Mouse (Mus musculus) embryonic facial prominence, embryonic 14.5 days (tissue): ENCODE results near the gene Klrc3. TPM values are rescaled to one million over a fixed set of nuclear protein-coding genes. Genes with fewer than 3 reads are reported as not detected.
A peak's percentile ranks its signal among the peaks of the same experiment; 100 is the strongest.
"Not testable (repeated sequence)": the region's sequence is repeated elsewhere in the genome, so short reads cannot be mapped to it uniquely, and the experiment has no call there.

ENCODE experiments used
- ATAC-seq: fragments of 200-750 bp; cut with Nextera tagmentation; 2 replicates; pipeline ENCODE4 v1.8.0; 2017; ENCODE audit warnings: low read depth, moderate number of reproducible peaks, moderate TSS enrichment
- DNase-seq: peaks from one replicate; pipeline ENCODE4 v3.0.0-alpha.2; 2015; ENCODE audit warnings: low spot score
- H3K27ac ChIP-seq: fragments of 300-500 bp; sonication (generic); replicated peaks from 2 replicates; pipeline ENCODE4 v1.5.1; 2014; ENCODE audit warnings: low read depth, mild to moderate bottlenecking, low read length, moderate library complexity
- H3K27me3 ChIP-seq: fragments of 300-500 bp; sonication (generic); replicated peaks from 2 replicates; pipeline ENCODE4 v1.6.1; 2014; ENCODE audit warnings: low read length; ENCODE audit not compliant: control insufficient read depth, insufficient read depth
- H3K36me3 ChIP-seq: fragments of 300-500 bp; sonication (generic); 2 replicates; pipeline ENCODE4 v1.6.1; 2014; ENCODE audit warnings: low read length, mixed read lengths; ENCODE audit not compliant: control insufficient read depth, insufficient read depth
- H3K4me1 ChIP-seq: fragments of 300-500 bp; sonication (generic); 2 replicates; pipeline ENCODE4 v1.6.1; 2014; ENCODE audit warnings: antibody characterized with exemption, low read length; ENCODE audit not compliant: control insufficient read depth, insufficient read depth
- H3K4me2 ChIP-seq: fragments of 300-500 bp; sonication (generic); 2 replicates; pipeline ENCODE4 v1.6.1; 2014; ENCODE audit warnings: low read depth, mild to moderate bottlenecking, low read length, moderate library complexity, mixed read lengths
- H3K4me3 ChIP-seq: fragments of 300-500 bp; sonication (generic); 2 replicates; pipeline ENCODE4 v1.5.1; 2014; ENCODE audit warnings: low read depth, mild to moderate bottlenecking, low read length
- H3K9ac ChIP-seq: fragments of 300-500 bp; sonication (generic); 2 replicates; pipeline ENCODE4 v1.6.1; 2014; ENCODE audit warnings: low read depth, mild to moderate bottlenecking, low read length, moderate library complexity, mixed read lengths
- H3K9me3 ChIP-seq: fragments of 300-500 bp; sonication (generic); 2 replicates; pipeline ENCODE4 v1.6.1; 2016; ENCODE audit warnings: low read length; ENCODE audit not compliant: control insufficient read depth
- WGBS: fragments of 180-500 bp; shearing (Covaris S2); extraction: QIAGEN DNeasy Blood & Tissue Kit; methylation state at CpG from one replicate; pipeline ENCODE4 v1.1.7; 2014; 5-methylcytosine and 5-hydroxymethylcytosine counted together
- polyA plus RNA-seq: library from polyadenylated mRNA; unstranded; fragments of >200 nt; fragmentation: Nextera tagmentation; extraction: Ambion mirVana; gene quantifications from 2 replicates; pipeline ENCODE4 v1.2.1, GENCODE M21; 2014

Klrc3 gene
- not detected in 2 replicates for polyA plus RNA-seq

DNA sequence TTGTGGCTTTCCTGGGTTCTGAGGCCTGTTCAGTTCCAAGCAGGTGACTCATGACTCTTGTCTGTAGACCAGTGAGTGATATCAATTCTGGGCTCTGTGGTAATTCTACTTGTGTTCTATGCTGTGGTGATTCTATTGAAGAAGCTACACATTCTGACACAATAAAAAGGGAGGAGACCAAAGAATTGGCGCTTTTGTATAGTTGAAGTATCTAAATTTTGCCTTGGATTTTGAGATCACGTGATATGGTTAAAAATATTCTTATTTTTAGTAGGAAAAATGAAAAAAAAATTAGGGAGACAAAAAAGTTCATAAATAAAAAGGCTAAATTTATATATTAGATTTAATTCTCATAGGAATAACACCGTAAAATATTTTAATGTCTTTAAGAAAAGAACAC is at the start of gene Klrc3:
Gene Klrc3, minus strand, starts transcription at position 101 of the 400 bp plus-strand sequence.
- not testable (repeated sequence) for DNase-seq, H3K27ac ChIP-seq, H3K27me3 ChIP-seq, H3K4me1 ChIP-seq, ATAC-seq, H3K9me3 ChIP-seq, H3K36me3 ChIP-seq, H3K4me3 ChIP-seq, H3K4me2 ChIP-seq, H3K9ac ChIP-seq
- WGBS: 85% methylated on average over 3 of the region's 3 CpGs

DNA sequence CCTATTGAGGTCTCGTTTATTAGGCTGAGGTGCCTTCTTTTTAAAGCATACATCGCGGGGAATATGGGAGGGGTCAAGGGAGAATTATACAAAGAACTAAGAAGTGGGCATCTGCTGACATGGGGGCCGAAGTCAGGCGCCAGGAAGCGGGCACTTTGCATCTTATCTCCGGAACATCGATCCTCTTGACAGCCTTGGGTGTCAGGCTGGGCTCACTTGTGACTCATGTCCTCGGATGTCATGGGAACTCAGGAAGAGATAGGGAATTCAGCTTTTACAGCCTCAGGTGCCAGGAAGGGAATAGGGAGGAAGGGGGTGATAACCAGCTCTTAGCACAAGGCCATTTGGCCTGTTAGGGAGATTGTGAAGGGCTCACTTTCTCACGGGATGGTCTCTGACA is 48.3 kb upstream of the Klrc3 start:
- H3K27ac ChIP-seq, H3K4me2 ChIP-seq, H3K36me3 ChIP-seq, DNase-seq, ATAC-seq, H3K4me3 ChIP-seq, H3K4me1 ChIP-seq, H3K9me3 ChIP-seq, H3K27me3 ChIP-seq, H3K9ac ChIP-seq: not testable (repeated sequence)
- 85% methylated on average over 10 of the region's 10 CpGs for WGBS

DNA sequence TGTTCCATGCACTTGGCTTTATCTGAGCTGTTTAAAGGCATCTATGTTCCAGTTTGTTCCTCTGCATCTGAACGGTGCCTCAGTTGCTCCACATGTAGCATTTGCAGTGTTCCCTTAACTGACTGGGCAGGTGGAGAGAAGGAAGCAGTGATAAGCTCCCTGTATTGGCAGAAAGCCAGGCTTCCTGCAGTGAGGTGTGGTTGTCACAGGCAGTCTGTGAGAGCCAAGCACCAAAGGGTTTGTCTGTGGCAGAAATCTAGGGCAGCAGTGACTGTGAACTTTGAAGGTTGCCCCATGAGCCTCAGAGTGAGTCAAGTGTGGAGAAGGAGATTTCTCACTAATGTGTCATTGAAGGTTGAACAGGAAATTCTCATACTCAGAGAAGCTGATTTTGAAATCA is 37.2 kb upstream of the Klrc3 start:
- H3K27ac ChIP-seq: no peak overlapping the region
- H3K4me1 ChIP-seq: no peaks in the 10 kb centered on the region
- H3K4me2 ChIP-seq: no peak overlapping the region
- no peak overlapping the region for H3K9ac ChIP-seq
- 64% methylated on average over 1 of the region's 1 CpGs for WGBS
- no peak for ATAC-seq
- no peaks in the 10 kb centered on the region for H3K9me3 ChIP-seq
- no peaks in the 10 kb centered on the region for H3K27me3 ChIP-seq
- H3K36me3 ChIP-seq: no peaks in the 10 kb centered on the region
- no peak overlapping the region for H3K4me3 ChIP-seq
- peak; percentile 3 for DNase-seq

DNA sequence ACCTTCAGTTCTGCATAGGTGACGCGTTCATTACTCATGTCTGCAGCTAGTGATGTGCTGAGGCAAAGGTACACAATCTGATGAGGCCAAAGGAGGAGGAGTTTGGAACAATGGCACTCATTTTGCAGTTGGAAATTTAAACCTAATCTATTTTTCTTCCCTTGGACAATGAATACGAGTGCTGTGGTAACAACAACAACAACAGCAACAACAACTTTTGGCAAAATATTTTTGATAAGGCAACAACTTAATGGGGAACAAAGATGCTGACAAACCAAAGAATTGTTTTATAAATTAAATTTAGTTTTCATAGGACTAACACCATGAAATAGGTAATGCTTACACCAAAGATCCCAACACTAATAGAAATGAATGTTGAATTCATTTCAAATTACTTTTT is 35.7 kb upstream of the Klrc3 start, which contains the start of gene Klrc1:
Gene Klrc1, minus strand, starts transcription at position 101 of the 400 bp plus-strand sequence.
- no peaks in the 10 kb centered on the region for H3K27me3 ChIP-seq
- no peak for DNase-seq
- WGBS: 71% methylated on average over 3 of the region's 3 CpGs

DNA sequence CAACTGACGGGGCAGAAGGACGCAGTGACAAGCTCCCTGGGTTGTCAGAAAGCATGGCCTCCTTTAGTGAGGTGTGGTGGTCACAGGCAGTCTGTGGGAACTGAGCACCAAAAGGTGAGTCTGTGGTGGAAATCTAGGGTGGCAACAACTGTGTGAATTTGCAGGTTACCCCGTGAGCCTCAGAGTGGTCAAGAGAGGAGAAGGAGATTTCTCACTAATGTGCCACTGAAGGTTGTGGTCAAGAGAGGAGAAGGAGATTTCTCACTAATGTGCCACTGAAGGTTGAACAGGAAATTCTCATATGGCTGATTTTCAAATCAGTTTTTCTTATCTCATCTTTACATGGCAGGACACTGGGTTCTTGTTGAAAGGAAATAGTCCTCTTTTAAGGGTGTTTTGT is 18.2 kb upstream of the Klrc3 start:
- H3K27ac ChIP-seq, H3K4me1 ChIP-seq, DNase-seq, H3K4me2 ChIP-seq, H3K9me3 ChIP-seq, ATAC-seq, H3K36me3 ChIP-seq, H3K9ac ChIP-seq, H3K27me3 ChIP-seq, H3K4me3 ChIP-seq: not testable (repeated sequence)
- no CpG with 5 or more reads among the region's 3 CpGs for WGBS

More for the DNA sequence above, 35.7 kb upstream of the Klrc3 start, which contains the start of gene Klrc1:
- H3K4me2 ChIP-seq: no peak within 1 kb of the TSS
- no peaks in the 10 kb centered on the region for H3K36me3 ChIP-seq
- ATAC-seq: no peak
- H3K9me3 ChIP-seq: no peaks in the 10 kb centered on the region
- no peak within 1 kb of the TSS for H3K4me3 ChIP-seq
- H3K4me1 ChIP-seq: no peaks in the 10 kb centered on the region
- H3K27ac ChIP-seq: no peak within 1 kb of the TSS
- H3K9ac ChIP-seq: no peak within 1 kb of the TSS

DNA sequence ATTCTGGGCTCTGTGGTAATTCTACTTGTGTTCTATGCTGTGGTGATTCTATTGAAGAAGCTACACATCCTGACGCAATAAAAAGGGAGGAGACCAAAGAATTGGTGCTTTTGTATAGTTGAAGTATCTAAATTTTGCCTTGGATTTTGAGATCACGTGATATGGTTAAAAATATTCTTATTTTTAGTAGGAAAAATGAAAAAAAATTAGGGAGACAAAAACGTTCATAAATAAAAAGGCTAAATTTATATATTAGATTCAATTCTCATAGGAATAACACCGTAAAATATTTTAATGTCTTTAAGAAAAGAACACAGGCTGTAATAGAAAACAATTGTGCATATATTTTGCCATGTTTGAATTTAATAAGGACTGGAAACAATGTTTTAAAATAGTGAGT is 17.5 kb upstream of the Klrc3 start, which contains the start of gene Klrc2:
Gene Klrc2, minus strand, starts transcription at position 101 of the 400 bp plus-strand sequence.
- ATAC-seq, H3K4me1 ChIP-seq, H3K4me3 ChIP-seq, H3K4me2 ChIP-seq, H3K9ac ChIP-seq, H3K36me3 ChIP-seq, H3K27me3 ChIP-seq, H3K27ac ChIP-seq, H3K9me3 ChIP-seq, DNase-seq: not testable (repeated sequence)
- WGBS: 78% methylated on average over 4 of the region's 4 CpGs

DNA sequence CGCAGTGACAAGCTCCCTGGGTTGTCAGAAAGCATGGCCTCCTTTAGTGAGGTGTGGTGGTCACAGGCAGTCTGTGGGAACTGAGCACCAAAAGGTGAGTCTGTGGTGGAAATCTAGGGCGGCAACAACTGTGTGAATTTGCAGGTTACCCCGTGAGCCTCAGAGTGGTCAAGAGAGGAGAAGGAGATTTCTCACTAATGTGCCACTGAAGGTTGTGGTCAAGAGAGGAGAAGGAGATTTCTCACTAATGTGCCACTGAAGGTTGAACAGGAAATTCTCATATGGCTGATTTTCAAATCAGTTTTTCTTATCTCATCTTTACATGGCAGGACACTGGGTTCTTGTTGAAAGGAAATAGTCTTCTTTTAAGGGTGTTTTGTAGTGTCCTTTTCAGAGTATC is 917 bp upstream of the Klrc3 start:
- H3K9me3 ChIP-seq, H3K9ac ChIP-seq, ATAC-seq, H3K4me1 ChIP-seq, H3K4me3 ChIP-seq, H3K4me2 ChIP-seq, H3K27me3 ChIP-seq, H3K27ac ChIP-seq, DNase-seq, H3K36me3 ChIP-seq: not testable (repeated sequence)
- no CpG with 5 or more reads among the region's 3 CpGs for WGBS

DNA sequence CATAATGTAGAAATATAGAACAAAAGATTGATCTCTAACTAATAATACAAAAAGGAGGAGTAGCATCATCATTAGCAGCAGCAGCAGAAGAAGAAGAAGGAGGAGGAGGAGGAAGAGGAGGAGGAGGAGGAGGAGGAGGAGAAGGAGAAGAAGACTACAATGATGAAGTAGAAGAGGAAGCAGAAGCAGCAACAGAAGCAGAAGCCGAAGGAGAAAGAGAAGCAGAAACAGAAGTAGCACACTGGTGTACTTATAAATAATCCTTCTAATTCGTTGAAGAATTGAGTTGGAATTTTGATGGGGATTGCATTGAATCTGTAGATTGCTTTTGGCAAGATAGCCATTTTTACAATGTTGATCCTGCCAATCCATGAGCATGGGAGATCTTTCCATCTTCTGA is 12.1 kb downstream of the Klrc3 start:
- not testable (repeated sequence) for H3K27ac ChIP-seq, H3K36me3 ChIP-seq, DNase-seq, H3K9me3 ChIP-seq, H3K27me3 ChIP-seq, H3K4me1 ChIP-seq, H3K4me2 ChIP-seq, H3K4me3 ChIP-seq, ATAC-seq, H3K9ac ChIP-seq
- 77% methylated on average over 2 of the region's 2 CpGs for WGBS

DNA sequence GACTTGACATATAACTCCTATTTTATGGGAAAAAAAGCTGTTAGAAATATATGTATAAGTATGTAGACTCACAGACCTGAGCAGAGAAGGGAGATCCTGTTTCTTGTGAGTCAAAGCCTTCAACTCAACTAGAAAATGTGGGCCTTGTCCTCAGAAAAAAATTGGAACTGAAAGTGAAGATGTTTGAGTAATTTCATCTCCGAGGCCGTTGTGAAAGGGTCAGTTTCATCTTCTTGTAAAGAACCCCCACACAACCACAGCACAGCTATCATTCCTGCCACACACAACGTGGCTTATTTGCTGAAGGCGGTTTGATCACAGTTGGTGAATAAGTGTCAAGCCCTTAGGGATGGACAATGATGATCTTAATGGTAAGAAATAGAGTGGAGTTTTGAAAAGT is 19.4 kb downstream of the Klrc3 start, which contains the start of gene Klrk1:
Gene Klrk1, minus strand, starts transcription at position 130 of the 400 bp plus-strand sequence.
- H3K4me1 ChIP-seq: no peaks in the 10 kb centered on the region
- H3K27ac ChIP-seq: no peak within 1 kb of the TSS
- H3K9ac ChIP-seq: no peak within 1 kb of the TSS
- ATAC-seq: no peak
- H3K4me3 ChIP-seq: no peak within 1 kb of the TSS
- H3K27me3 ChIP-seq: no peaks in the 10 kb centered on the region
- no peaks in the 10 kb centered on the region for H3K36me3 ChIP-seq
- no peak for DNase-seq
- no peak within 1 kb of the TSS for H3K4me2 ChIP-seq
- no peaks in the 10 kb centered on the region for H3K9me3 ChIP-seq
- WGBS: 76% methylated on average over 4 of the region's 4 CpGs
